Mouse (Mus musculus): ENCODE measurements at regions not wholly inside any gene's neighbourhood (a gene's known extent, or its start where the extent isn't known, plus 50 kb on each side); places are given as distances from the start of the nearest gene placed in this dataset.
"Not testable (repeated sequence)": the region's sequence is repeated elsewhere in the genome, so short reads cannot be mapped to it uniquely, and the experiment has no call there.

GRCm38 (mm10) chr1:176505441-176505840, 230.3 kb upstream of the Pld5 start:
- DNase-seq (ENCODE audit: low spot score in 2 of 2) = no peak

DNA sequence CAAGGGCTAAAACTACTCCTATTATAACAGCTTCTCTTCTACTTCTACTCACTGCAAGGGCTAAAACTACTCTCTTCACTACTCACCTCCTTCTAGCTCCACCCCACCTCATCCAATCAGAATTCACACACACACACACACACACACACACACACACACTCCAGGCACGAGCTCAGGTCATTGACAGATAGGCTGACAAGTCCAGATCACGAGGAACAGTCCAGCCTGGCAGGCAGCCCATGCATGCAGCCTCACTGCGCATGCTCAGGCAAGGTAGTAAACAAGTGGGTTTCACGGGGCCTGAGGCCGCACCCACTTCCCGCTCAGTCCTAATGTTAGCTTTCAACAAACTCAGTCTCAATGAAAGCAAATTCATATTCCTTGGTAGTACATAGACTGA, 229.6 kb upstream of the Pld5 start:
- DNase-seq (ENCODE audit: low spot score in 2 of 2) = not testable (repeated sequence)

- no peak for DNase-seq (ENCODE audit: low spot score in 2 of 2)
These were observed 224.0 kb upstream of the Pld5 start for GRCm38 (mm10) chr1:176499010-176499650.

DNA sequence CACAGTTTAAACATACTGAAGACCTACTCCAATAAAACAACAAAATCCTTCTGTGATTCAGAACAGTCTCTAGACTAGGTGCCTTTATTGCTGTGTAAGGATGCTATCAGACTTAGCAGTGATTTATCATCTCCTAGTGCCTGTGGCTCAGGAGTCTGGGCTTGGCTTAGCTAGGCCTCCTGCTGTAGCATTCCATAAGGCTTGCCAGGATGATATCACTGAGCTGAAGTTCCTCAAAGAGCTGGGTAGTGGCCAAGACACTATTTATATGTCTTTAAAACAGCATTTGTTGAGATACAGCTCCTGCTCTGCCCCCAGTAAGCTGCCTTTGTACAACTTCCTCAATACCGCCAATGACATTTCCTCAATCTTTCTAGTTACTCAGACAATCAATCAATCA, 193.4 kb upstream of the Pld5 start:
- DNase-seq (ENCODE audit: low spot score in 2 of 2) = no peak

GRCm38 (mm10) chr1:176462125-176462524, 187.0 kb upstream of the Pld5 start:
- no peak for DNase-seq (ENCODE audit: low spot score in 2 of 2)

DNA sequence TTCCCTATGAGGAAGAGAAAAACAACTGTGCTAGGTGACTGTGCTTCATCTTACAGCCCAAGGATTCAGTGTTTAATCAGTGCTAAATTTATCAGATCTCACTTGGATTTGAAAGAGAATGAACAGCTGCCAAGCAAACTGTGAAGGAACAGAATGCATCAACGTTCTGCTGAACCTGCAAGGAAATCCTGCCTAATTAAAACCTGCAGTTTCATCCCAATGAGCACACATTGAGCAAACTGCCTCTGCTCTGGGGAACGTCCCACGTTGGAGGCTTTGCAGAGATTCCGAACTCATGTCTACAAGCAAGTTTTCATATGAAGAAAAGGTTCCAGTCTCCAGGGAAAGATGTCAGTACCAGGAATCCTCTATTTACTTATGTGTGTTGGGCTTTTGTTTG, 171.6 kb upstream of the Pld5 start:
- no peak for DNase-seq (ENCODE audit: low spot score in 2 of 2)

GRCm38 (mm10) chr1:176443712-176444111, 168.6 kb upstream of the Pld5 start:
- DNase-seq (ENCODE audit: low spot score in 2 of 2) = no peak

DNA sequence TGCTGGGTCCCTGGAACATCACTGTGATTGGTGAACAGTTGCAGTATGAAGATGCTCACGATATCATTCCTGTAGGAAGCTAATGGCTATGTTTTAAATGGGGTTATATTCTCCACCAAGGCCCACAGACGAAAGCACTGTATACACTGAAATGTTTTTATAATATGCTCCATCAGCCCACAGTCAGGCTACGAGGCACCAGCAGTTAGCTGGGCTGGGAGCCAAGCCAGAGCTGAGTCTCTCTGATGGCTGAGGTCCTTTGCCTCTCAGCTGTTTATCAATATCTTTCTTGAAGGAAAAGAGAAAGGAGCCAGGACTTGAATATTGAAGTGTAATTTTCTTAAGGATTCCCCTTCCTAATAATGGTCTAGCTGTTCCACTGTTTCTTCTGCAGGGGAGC, 165.1 kb upstream of the Pld5 start:
- no peak for DNase-seq (ENCODE audit: low spot score in 2 of 2)

DNA sequence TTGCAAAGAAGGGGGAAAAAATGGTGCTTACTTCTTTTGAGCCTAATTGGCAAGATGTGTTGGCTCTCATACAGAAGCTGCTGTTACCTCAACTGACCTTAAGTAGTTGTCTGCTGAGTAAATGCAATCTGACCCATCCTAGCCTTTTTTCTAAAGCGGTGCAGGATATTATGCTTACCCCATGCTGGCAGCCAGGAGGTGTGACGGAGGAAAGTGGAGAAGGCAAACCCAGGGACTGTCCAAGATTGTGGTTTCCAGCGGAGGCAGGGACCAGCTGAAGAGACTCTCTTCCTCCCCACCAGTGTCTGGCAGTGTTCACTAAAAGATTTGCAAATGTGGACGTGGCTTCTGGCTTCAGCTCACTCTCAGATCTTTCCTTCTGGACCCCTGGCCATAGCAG, 152.7 kb upstream of the Pld5 start:
- DNase-seq (ENCODE audit: low spot score in 2 of 2) = no peak

- no peak for DNase-seq (ENCODE audit: low spot score in 2 of 2)
These were observed 151.9 kb upstream of the Pld5 start for GRCm38 (mm10) chr1:176427046-176427445.

DNA sequence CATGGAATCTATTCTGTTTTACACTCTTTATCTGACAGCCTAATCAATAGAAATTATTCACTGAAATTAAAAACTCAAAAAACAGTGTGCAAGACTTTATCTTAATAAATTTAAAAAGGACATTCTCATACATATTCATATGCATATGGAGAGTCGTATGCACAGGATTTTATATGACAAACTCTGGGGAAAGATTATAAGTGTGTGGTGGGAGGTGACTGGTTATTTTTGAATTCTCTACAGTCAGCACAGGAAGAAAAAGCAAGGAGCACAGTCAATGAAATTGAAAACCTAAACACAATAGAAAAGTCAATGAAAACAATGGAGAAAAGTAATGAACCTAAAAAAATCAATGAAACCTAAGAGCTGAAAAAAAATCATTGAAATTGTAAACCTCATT, 142.1 kb upstream of the Pld5 start:
- DNase-seq (ENCODE audit: low spot score in 2 of 2) = no peak

GRCm38 (mm10) chr1:176404128-176404527, 129.0 kb upstream of the Pld5 start:
- no peak for DNase-seq (ENCODE audit: low spot score in 2 of 2)

DNA sequence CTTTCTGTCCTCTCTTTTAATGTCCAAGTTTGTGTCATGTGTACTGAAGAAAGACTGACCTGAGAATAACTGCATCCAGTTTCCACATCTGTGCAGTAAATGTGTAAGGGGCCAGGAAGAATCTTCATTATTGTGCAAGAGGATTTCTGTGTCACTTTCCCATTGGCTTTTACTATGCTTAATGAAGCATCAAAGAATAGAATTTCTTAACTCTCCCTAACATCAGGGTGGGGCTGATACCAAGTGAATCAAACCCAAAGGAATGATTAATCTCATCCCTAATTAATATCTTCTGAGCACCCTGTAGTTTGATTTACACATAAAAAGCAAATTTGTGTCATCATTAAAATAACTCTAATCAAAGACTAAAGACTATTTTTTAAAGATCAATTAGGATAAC, 104.5 kb upstream of the Pld5 start:
- DNase-seq (ENCODE audit: low spot score in 2 of 2) = no peak

- no peak for DNase-seq (ENCODE audit: low spot score in 2 of 2)
These were observed 91.8 kb upstream of the Pld5 start for GRCm38 (mm10) chr1:176366900-176367299.

- no peak for DNase-seq (ENCODE audit: low spot score in 2 of 2)
These were observed 85.8 kb upstream of the Pld5 start for GRCm38 (mm10) chr1:176360957-176361356.

DNA sequence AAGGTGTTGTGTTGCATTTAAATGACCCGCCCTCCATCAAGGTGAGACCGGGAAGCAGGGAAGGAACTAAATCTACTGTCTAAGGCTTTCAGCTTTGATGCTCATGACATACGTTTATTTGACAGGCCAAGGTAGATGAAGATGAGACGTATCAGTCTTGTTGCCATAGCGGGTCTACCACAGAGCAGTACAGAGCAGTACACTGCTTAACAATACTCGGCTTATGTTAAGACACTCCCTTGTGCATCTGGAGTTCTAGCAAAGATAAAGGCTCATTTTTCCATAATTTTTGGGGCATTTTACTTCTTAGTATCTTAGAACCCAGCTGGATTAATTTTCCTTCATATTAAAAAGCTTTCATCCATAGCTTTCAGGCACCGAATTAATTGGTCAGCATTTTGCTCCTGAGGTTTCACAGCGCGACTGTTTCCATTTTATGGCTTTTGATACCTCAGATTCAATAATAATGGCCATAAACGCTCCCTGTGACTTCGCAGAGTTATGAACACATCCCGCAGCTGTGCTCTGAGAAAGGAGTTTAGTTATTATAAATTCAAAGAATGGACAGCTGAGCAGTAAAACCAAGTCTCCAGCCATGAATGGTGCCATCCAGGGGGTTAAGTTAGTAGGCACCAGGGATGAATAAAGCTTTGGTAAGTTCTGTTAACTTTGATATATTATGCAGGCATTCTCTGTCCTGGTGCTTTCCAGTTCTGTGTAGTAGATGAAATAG, 85.0 kb upstream of the Pld5 start:
- no peak for DNase-seq (ENCODE audit: low spot score in 2 of 2)

GRCm38 (mm10) chr1:176355342-176355741, 80.2 kb upstream of the Pld5 start:
- DNase-seq (ENCODE audit: low spot score in 2 of 2) = no peak

GRCm38 (mm10) chr1:176354898-176355297, 79.8 kb upstream of the Pld5 start:
- DNase-seq (ENCODE audit: low spot score in 2 of 2) = no peak

GRCm38 (mm10) chr1:176352706-176353105, 77.6 kb upstream of the Pld5 start:
- no peak for DNase-seq (ENCODE audit: low spot score in 2 of 2)

- no peak for DNase-seq (ENCODE audit: low spot score in 2 of 2)
These were observed 74.9 kb upstream of the Pld5 start for GRCm38 (mm10) chr1:176349909-176350495.

DNA sequence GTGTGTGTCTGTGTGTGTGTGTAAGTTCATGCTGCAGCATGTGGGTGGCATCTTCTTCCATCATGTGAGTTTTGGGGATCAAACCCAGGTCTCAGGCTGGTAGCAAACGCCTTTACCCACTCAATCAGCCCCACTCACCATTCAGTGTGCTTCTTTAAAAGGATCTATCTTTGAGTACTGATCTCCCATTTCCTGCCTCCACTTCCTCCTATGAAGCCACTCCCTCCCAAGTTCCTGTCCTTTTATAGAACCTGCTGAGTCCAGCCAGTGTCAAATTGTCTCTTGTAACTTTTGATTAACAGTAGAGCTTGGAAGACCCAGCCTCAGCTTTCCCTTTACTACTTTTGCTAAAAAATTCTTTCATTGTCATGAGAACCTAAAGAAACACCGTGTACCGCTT, 73.0 kb upstream of the Pld5 start:
- DNase-seq (ENCODE audit: low spot score in 2 of 2) = no peak

DNA sequence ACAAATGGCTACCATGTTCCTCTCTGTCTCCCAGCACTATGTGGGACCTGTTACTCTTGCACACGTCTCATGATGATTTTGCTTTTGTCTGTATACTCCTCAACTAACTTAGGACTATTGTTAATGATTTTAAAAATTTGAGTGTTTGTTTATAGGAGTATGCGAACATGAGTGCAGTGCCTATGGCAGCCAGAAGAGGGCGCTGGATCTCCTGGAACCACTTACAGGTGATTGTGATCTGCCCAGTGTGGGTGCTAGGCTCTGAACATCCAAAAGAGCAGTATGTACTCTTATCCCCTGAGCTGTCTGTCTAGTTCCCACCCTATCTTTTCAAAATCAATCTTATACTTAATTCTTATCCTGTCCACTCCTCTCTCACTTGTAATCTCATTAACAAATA, 56.2 kb upstream of the Pld5 start:
- no peak for DNase-seq (ENCODE audit: low spot score in 2 of 2)
